Mouse (Mus musculus): ENCODE results near the gene Tmem232.
"Not testable (repeated sequence)": the region's sequence is repeated elsewhere in the genome, so short reads cannot be mapped to it uniquely, and the experiment has no call there.

The Tmem232 gene

DNA sequence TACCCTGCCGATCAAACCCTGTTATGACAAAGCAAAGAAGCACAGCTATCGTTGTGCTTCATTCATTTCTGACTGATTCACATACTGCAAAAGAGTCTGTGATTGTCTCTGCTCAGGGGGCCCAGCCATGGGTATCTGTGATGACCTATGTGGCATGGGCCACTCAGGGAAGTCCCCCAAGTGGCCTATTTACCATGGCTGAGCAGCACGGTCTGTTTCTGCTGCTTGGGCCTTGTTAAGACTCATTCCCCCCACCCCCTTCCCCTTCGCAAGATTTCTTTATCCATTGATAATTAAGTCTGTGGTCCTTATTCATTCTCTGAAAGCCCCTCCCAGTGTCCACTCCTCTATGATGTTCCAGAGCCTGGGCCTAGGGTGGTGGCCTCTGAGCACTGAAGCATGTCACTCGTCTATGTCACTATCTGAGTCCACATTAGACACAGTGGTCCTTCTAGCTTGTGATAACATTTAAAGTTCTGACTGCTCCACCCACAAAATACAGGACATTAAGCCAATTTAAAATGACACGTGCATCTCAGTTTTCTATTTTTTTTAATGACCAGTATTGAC lies 315.1 kb downstream of the Tmem232 start:
- no peak for DNase-seq (ENCODE audit: low read depth, low spot score)

DNA sequence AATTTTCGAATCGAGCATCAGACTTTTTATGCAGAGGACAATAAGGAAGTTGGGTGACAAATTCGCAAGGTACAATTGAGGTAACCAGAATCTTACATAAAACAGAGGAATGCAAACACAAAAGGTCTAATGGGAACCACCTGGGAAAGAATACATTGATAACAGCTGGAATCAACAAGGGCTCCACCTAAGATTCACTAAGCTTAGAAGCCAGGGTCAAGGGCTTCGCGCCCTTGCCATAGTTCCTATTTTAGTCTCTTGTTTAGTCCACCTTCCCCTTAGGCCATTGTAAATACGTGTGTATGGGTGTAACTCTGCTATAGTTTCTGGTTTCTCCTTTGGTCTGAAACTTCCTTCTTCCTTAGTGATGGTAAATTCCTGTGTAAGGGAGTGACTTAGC lies 318.9 kb downstream of the Tmem232 start:
- DNase-seq (ENCODE audit: low read depth, low spot score) = not testable (repeated sequence)

All from forelimb bud, embryonic 11.5 days (tissue).